Mouse (Mus musculus) liver, embryonic 16.5 days (tissue): ENCODE measurements around the gene Kcne3. TPM values are rescaled to one million over a fixed set of nuclear protein-coding genes. Genes with fewer than 3 reads are reported as not detected.

Source experiments
- ATAC-seq: fragments of 200-750 bp; cut with Nextera tagmentation; 2 replicates; pipeline ENCODE4 v1.8.0; 2017; ENCODE audit warnings: low read depth, mild to moderate bottlenecking, moderate number of reproducible peaks, moderate library complexity
- H3K27ac ChIP-seq: fragments of 300-500 bp; sonication (generic); 2 replicates; pipeline ENCODE4 v1.5.1; 2014; ENCODE audit warnings: mild to moderate bottlenecking, low read length
- H3K27me3 ChIP-seq: fragments of 300-500 bp; sonication (generic); 2 replicates; pipeline ENCODE4 v1.6.1; 2014; ENCODE audit warnings: low read depth, low read length, mixed read lengths; ENCODE audit not compliant: control insufficient read depth, insufficient read depth
- H3K36me3 ChIP-seq: fragments of 300-500 bp; sonication (generic); 2 replicates; pipeline ENCODE4 v1.6.1; 2014; ENCODE audit warnings: mild to moderate bottlenecking; ENCODE audit not compliant: control insufficient read depth, insufficient read depth
- H3K4me1 ChIP-seq: fragments of 300-500 bp; sonication (generic); 2 replicates; pipeline ENCODE4 v1.6.1; 2014; ENCODE audit warnings: low read depth, low read length, mixed read lengths; ENCODE audit not compliant: control insufficient read depth
- H3K4me2 ChIP-seq: fragments of 300-500 bp; sonication (generic); 2 replicates; pipeline ENCODE4 v1.6.1; 2014; ENCODE audit warnings: low read depth, low read length, mixed read lengths
- H3K4me3 ChIP-seq: fragments of 300-500 bp; sonication (generic); 2 replicates; pipeline ENCODE4 v1.5.1; 2014; ENCODE audit warnings: low read depth, mild to moderate bottlenecking, low read length
- H3K9ac ChIP-seq: fragments of 300-500 bp; sonication (generic); 2 replicates; pipeline ENCODE4 v1.6.1; 2014; ENCODE audit warnings: low read depth, low read length
- H3K9me3 ChIP-seq: fragments of 300-500 bp; sonication (generic); replicated peaks from 2 replicates; pipeline ENCODE4 v1.6.1; 2016; ENCODE audit warnings: low read length; ENCODE audit not compliant: control insufficient read depth
- WGBS: fragments of 180-500 bp; shearing (Covaris S2); extraction: QIAGEN DNeasy Blood & Tissue Kit; methylation state at CpG from one replicate; pipeline ENCODE4 v1.1.7; 2014; ENCODE audit not compliant: insufficient replicate concordance; 5-methylcytosine and 5-hydroxymethylcytosine counted together
- polyA plus RNA-seq: library from polyadenylated mRNA; unstranded; fragments of >200 nt; fragmentation: Nextera tagmentation; extraction: Ambion mirVana; gene quantifications from 2 replicates; pipeline ENCODE4 v1.2.1, GENCODE M21; 2015

The Kcne3 gene
- polyA plus RNA-seq, 1 experiment from 2014 or later, result 1.1 TPM

DNA sequence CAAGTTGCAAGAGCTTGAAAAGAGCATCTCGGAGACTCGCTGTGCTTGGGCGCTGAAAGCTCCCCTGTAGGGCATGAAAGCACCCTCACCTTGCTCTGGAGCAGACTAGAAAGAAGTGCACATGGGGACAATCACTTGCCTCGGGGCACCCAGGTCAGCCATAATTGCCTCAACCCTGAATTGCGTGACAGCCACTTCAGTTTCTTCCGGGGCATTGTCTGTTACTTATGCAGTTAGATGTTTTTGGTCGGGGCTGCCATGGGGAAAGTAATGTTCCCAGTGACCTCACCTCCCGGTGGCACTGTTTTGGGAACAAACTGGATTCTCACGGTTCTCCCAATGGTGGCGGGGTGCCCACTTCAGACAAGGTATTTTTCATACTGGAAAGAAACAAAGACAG lies 26.2 kb upstream of the Kcne3 start:
- Histone ChIP-seq H3K27me3 (no peaks in the 10 kb centered on the region), H3K36me3 (no peaks in the 10 kb centered on the region), H3K4me3 (no peak overlapping the region), H3K4me1 (no peaks in the 10 kb centered on the region), H3K4me2 (no peak overlapping the region), H3K27ac (no peak overlapping the region), H3K9ac (no peak overlapping the region), H3K9me3 (no peaks in the 10 kb centered on the region)
- ATAC-seq, result no peak
- 60% methylated on average over 10 of the region's 10 CpGs for WGBS

DNA sequence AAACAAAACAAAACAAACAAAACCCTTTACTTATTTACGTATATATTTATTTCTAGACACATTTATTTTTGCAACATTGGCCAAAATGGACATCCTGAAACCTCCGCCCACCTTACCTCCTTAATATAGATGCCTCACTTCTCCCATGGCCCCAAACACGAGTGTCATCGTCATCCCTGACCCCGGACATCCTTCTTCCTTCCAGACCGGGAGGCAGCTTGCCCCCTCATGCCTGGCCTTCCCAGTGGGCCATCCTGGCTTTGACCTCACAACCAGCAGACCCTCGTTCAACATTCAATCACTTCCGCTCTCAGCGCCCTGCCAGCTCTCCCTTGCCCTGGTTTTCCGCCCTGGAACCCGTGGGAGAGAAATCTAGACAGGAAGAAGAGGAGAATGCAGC lies 25.7 kb upstream of the Kcne3 start:
- no peaks in the 10 kb centered on the region for H3K4me1 ChIP-seq
- H3K27ac ChIP-seq, result no peak overlapping the region
- no peak for ATAC-seq
- no peaks in the 10 kb centered on the region for H3K27me3 ChIP-seq
- no peak overlapping the region for H3K9ac ChIP-seq
- no peaks in the 10 kb centered on the region for H3K9me3 ChIP-seq
- WGBS, result 68% methylated on average over 11 of the region's 11 CpGs
- no peaks in the 10 kb centered on the region for H3K36me3 ChIP-seq
- H3K4me3 ChIP-seq, result no peak overlapping the region
- H3K4me2 ChIP-seq, result no peak overlapping the region

DNA sequence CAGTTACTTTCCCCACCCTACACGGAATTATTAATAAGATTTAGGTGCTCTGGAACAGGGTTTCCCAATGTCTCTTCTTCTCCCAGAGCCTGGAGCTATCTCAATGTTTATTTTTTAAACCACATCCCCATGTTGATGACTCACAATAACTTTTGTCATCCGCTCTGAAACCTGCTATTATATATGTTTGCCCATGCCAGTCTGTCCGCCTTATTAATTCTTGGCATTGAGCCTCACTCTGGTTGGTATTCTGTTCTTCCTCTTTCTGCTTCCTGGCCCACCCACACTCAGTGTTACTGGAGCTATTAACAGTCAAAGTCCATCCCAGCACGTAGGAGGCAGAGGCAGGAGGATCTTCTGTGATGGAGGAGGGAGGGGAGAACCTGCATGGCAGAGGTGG lies 18.6 kb upstream of the Kcne3 start:
- no peak overlapping the region for H3K4me2 ChIP-seq
- no peak for ATAC-seq
- no peaks in the 10 kb centered on the region for H3K36me3 ChIP-seq
- no peak overlapping the region for H3K27ac ChIP-seq
- WGBS, result 46% methylated on average over 4 of the region's 4 CpGs
- H3K27me3 ChIP-seq, result peaks cover 3% of the 10 kb centered on the region; the same call in 1 of the 2 replicates
- no peaks in the 10 kb centered on the region for H3K9me3 ChIP-seq
- H3K4me1 ChIP-seq, result peaks cover 11% of the 10 kb centered on the region
- H3K4me3 ChIP-seq, result no peak overlapping the region
- no peak overlapping the region for H3K9ac ChIP-seq

GRCm38 (mm10) chr7:100159105-100159841 lies 17.0 kb upstream of the Kcne3 start, which contains the start of gene Lipt2:
TSS of gene Lipt2 (plus strand) at chr7:100159277.
- H3K9me3 ChIP-seq, result no peaks in the 10 kb centered on the region
- peak; percentile 97 for ATAC-seq
- peak within 1 kb of the TSS; percentile 81 for H3K4me3 ChIP-seq
- H3K9ac ChIP-seq, result peak within 1 kb of the TSS; percentile 81
- H3K27me3 ChIP-seq, result peaks cover 3% of the 10 kb centered on the region; the same call in 1 of the 2 replicates
- peak within 1 kb of the TSS; percentile 99 for H3K4me2 ChIP-seq
- peaks cover 11% of the 10 kb centered on the region for H3K4me1 ChIP-seq
- under 1% methylated on average over 78 of the region's 78 CpGs for WGBS
- H3K27ac ChIP-seq, result peak within 1 kb of the TSS; percentile 92
- H3K36me3 ChIP-seq, result no peaks in the 10 kb centered on the region

GRCm38 (mm10) chr7:100160006-100160405 lies 16.3 kb upstream of the Kcne3 start:
- H3K9me3 ChIP-seq, result no peaks in the 10 kb centered on the region
- no peaks in the 10 kb centered on the region for H3K36me3 ChIP-seq
- peak overlapping the region; percentile 99 for H3K4me2 ChIP-seq
- H3K4me1 ChIP-seq, result peaks cover 11% of the 10 kb centered on the region
- peaks cover 3% of the 10 kb centered on the region; the same call in 1 of the 2 replicates for H3K27me3 ChIP-seq
- H3K9ac ChIP-seq, result peak overlapping the region; percentile 81
- ATAC-seq, result no peak
- H3K4me3 ChIP-seq, result peak overlapping the region; percentile 81
- H3K27ac ChIP-seq, result no peak overlapping the region
- 53% methylated on average over 7 of the region's 7 CpGs for WGBS

GRCm38 (mm10) chr7:100163506-100163905 lies 12.8 kb upstream of the Kcne3 start:
- Histone ChIP-seq H3K4me3 (no peak overlapping the region), H3K27ac (no peak overlapping the region), H3K4me2 (no peak overlapping the region), H3K4me1 (peaks cover 11% of the 10 kb centered on the region), H3K36me3 (no peaks in the 10 kb centered on the region), H3K27me3 (peaks cover under 1% of the 10 kb centered on the region; the same call in 1 of the 2 replicates), H3K9me3 (no peaks in the 10 kb centered on the region), H3K9ac (no peak overlapping the region)
- ATAC-seq, result no peak
- 67% methylated on average over 4 of the region's 4 CpGs for WGBS

DNA sequence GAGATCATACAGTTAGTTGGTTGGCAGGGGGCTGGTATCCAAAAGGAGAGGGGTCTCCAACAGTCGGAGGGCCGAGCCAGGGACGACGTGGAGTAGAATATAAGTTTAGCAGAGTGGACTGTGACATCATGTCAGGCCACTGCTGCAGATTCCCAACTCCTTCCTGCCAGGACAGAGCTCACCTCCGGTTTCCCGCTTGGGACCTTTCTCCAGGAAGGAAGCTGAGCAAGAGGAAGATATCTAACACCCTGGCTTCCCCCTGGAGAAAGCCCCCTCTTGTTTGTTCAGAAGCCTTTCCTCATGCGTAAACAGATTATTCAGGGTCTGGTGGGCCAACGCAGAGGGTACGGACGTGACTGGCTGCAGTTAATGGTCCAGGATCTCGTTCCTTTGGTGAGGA lies 7.6 kb upstream of the Kcne3 start:
- Histone ChIP-seq H3K4me3 (no peak overlapping the region), H3K4me2 (no peak overlapping the region), H3K9ac (no peak overlapping the region), H3K27me3 (no peaks in the 10 kb centered on the region), H3K36me3 (no peaks in the 10 kb centered on the region), H3K9me3 (no peaks in the 10 kb centered on the region), H3K4me1 (no peaks in the 10 kb centered on the region), H3K27ac (no peak overlapping the region)
- WGBS, result 45% methylated on average over 11 of the region's 11 CpGs
- ATAC-seq, result no peak; the same call in 1 of the 2 replicates

DNA sequence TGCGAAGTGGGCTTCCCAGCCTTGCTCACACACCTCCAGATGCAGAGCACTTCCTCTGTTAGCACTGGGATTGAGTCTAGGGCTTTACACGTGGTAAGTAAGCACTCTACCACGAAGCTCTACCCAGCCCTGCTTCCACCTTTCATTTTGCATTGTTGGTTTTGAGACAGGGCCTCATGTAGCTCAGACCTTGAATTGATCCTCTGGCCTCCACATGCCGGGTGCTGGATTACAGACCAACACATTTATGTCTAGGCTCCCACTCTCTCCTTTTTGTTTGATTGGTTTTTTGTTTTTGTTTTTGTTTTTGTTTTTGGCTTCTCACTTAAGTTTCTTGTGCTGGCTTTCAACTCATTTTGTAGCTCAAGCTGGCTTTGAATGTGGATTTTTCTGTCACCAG lies 5.5 kb upstream of the Kcne3 start:
- Histone ChIP-seq H3K27me3 (no peaks in the 10 kb centered on the region), H3K4me2 (no peak overlapping the region), H3K36me3 (no peaks in the 10 kb centered on the region), H3K9ac (no peak overlapping the region), H3K27ac (no peak overlapping the region), H3K9me3 (no peaks in the 10 kb centered on the region), H3K4me1 (no peaks in the 10 kb centered on the region), H3K4me3 (no peak overlapping the region)
- ATAC-seq, result no peak
- 42% methylated on average over 4 of the region's 4 CpGs for WGBS

DNA sequence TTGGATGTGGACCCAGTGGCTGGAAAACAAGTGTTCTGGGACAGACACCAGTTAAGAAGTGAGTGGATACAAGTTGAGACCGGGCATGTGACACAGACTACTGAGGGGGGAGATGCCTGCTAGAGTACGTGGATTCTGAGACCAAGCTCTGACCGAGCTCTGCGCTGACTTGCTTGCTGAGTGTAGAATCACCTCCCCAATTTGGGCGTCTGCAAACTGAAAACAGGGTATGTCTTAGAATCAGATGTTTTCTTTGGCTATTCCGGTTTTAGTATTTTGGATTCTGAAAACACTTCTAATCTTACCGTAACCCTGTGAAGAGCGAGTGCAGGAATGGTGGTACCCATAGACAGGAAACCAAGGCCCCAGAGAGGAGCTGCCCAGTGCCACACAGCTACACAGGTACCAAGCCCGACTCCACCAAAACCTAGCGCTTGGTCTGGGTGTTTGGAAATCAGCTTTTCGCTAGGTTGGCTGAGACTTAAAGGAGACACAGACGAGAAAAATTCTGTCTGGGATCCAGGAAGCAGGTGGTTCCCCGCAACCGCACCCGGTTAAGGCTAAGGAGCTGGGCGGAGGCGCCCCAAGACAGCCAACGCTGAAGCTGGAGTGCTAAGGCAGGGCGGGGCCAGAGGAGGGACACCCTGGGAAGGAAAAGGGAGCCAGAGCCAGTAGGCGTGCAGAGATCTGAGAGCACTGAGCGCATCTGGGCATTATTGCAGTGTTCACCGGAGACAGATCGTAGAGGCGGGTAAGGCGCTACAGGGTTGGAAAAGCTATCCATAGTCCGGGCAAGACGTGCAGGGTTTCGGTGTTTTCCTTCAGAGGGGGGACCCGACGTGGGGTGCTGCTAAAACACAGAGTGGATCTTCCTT lies 2.0 kb downstream of the Kcne3 start:
- H3K9ac ChIP-seq, result no peak overlapping the region; the same call in 1 of the 2 replicates
- peak overlapping the region; percentile 46 for H3K4me3 ChIP-seq
- peak; percentile 59 for ATAC-seq
- H3K9me3 ChIP-seq, result no peaks in the 10 kb centered on the region
- peaks cover 31% of the 10 kb centered on the region for H3K27me3 ChIP-seq
- no peak overlapping the region for H3K27ac ChIP-seq
- 4% methylated on average over 30 of the region's 30 CpGs for WGBS
- H3K36me3 ChIP-seq, result no peaks in the 10 kb centered on the region
- H3K4me1 ChIP-seq, result peaks cover 22% of the 10 kb centered on the region
- H3K4me2 ChIP-seq, result peak overlapping the region; percentile 67
